Mouse (Mus musculus): ENCODE data around the gene Meiob.

DNA sequence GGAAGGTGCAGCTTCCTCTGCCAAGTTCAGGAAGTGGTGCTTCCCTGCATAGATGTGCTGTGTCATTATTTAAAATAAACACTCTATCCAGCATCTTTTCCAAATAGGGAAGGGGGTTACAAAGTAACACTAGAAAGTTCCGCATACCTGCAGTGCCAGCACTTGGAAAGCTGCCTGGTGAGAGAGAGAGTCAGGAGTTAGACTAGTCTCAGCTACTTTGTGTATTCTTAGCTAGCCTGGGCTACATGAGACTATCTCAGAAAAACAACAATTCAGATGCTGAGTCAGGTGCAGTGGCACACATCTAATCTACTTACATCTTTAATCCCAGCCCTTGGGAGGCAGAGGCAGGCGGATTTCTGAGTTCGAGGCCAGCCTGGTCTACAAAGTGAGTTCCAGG, 57.7 kb downstream of the Meiob start:
- TF ChIP-seq CTCF (IDR thresholded peaks at IDR 0.05) (no peak), EP300 (IDR thresholded peaks at IDR 0.05; ENCODE audit: insufficient read depth, low read depth, low read length) (no peak)
